Mouse (Mus musculus): Measurements from ENCODE around the gene Pacrg. TPM values are rescaled to one million over a fixed set of nuclear protein-coding genes. Genes with fewer than 3 reads are reported as not detected.

Pacrg gene
- total and polyA plus RNA-seq, 3 experiments = not detected

GRCm38 (mm10) chr17:10572436-10572835 is 267.7 kb downstream of the Pacrg start (continued):
- TF ChIP-seq JUN (IDR thresholded peaks at IDR 0.05; ENCODE audit: insufficient read depth, low read depth, low read length) (no peak), BHLHE40 (IDR thresholded peaks at IDR 0.05; ENCODE audit: low read depth, low read length) (no peak), ZC3H11A (IDR thresholded peaks at IDR 0.05; ENCODE audit: low read depth, low read length) (no peak)

- Histone ChIP-seq H3K4me1 (ENCODE audit: control insufficient read depth in 1 of 2, insufficient read depth in 2 of 2) (no peaks in the 10 kb centered on the region), H3K4me2 (ENCODE audit: insufficient read depth, low read depth, poor library complexity, severe bottlenecking) (no peak overlapping the region), H3K79me2 (replicated peaks; ENCODE audit: control insufficient read depth, extremely low read depth, insufficient read depth, poor library complexity, severe bottlenecking) (no peaks in the 10 kb centered on the region), H3K36me3 (replicated peaks in 1 of 2; ENCODE audit: control insufficient read depth in 1 of 2, insufficient read depth in 1 of 2, low read length in 1 of 2) (no peaks in the 10 kb centered on the region), H3K27me3 (replicated peaks) (no peaks in the 10 kb centered on the region), H3K9ac (ENCODE audit: insufficient read depth, low read depth) (no peak overlapping the region), H3K27ac (ENCODE audit: insufficient read depth, low read depth) (no peak overlapping the region), H3K9me3 (replicated peaks; ENCODE audit: low read length) (no peaks in the 10 kb centered on the region), H3K4me3 (replicated peaks in 1 of 3; ENCODE audit: low read depth in 2 of 3, low read length in 2 of 3, poor library complexity in 1 of 3) (no peak overlapping the region)
- in situ Hi-C loops (cut with MboI; ENCODE audit: low pct_ligation_motif_present, low pct_unique_long_range_greater_than_20kb, low sequenced_read_pairs) = no loop called here
- DNase-seq (ENCODE audit: extremely low read depth) = no peak
- no peak for TF ChIP-seq MEF2A (IDR thresholded peaks at IDR 0.05; ENCODE audit: borderline replicate concordance, low read depth, low read length)
- TF ChIP-seq RAD21 (IDR thresholded peaks at IDR 0.05; ENCODE audit: low read depth, low read length) = no peak
- no peak for TF ChIP-seq ZC3H11A (IDR thresholded peaks at IDR 0.05; ENCODE audit: low read depth, low read length)
- TF ChIP-seq USF2 (conservative IDR thresholded peaks at IDR 0.05; ENCODE audit: low read depth, low read length) = no peak
- TF ChIP-seq RCOR1 (conservative IDR thresholded peaks at IDR 0.05; ENCODE audit: low read depth, low read length) = no peak
- TF ChIP-seq GABPA (IDR thresholded peaks at IDR 0.05; ENCODE audit: insufficient replicate concordance, low read depth, low read length) = no peak
- no peak for TF ChIP-seq TCF12 (IDR thresholded peaks at IDR 0.05; ENCODE audit: low read depth, low read length)
- no peak for TF ChIP-seq ZMIZ1 (IDR thresholded peaks at IDR 0.05; ENCODE audit: low read depth, low read length)
- dilution Hi-C loops (cut with MboI; ENCODE audit: extremely low pct_ligation_motif_present, extremely low pct_unique_long_range_greater_than_20kb, low sequenced_read_pairs) = no loop called here
Measured at GRCm38 (mm10) chr17:10569270-10569669, 270.8 kb downstream of the Pacrg start.

GRCm38 (mm10) chr17:10567411-10567810 is 272.7 kb downstream of the Pacrg start:
- H3K27me3 ChIP-seq (replicated peaks) = no peaks in the 10 kb centered on the region
- dilution Hi-C loops (cut with MboI; ENCODE audit: extremely low pct_ligation_motif_present, extremely low pct_unique_long_range_greater_than_20kb, low sequenced_read_pairs) = no loop called here
- no peaks in the 10 kb centered on the region for H3K4me1 ChIP-seq (ENCODE audit: control insufficient read depth in 1 of 2, insufficient read depth in 2 of 2)
- no peaks in the 10 kb centered on the region for H3K9me3 ChIP-seq (replicated peaks; ENCODE audit: low read length)
- no peak overlapping the region for H3K4me2 ChIP-seq (ENCODE audit: insufficient read depth, low read depth, poor library complexity, severe bottlenecking)
- no peak for DNase-seq (ENCODE audit: extremely low read depth)
- no peak overlapping the region for H3K9ac ChIP-seq (ENCODE audit: insufficient read depth, low read depth)
- TF ChIP-seq USF1 (IDR thresholded peaks at IDR 0.05; ENCODE audit: low read depth, low read length) = no peak
- no peak for TF ChIP-seq GABPA (IDR thresholded peaks at IDR 0.05; ENCODE audit: insufficient replicate concordance, low read depth, low read length)
- no peak for TF ChIP-seq E2F4 (IDR thresholded peaks at IDR 0.05; ENCODE audit: insufficient replicate concordance, low read depth, low read length)
- no peak for TF ChIP-seq EP300 (IDR thresholded peaks at IDR 0.05; ENCODE audit: low read length)
- no peak for TF ChIP-seq NELFE (IDR thresholded peaks at IDR 0.05; ENCODE audit: low read depth, low read length)
- no peak for TF ChIP-seq CHD1 (IDR thresholded peaks at IDR 0.05; ENCODE audit: low read depth, low read length)
- no peak for TF ChIP-seq IRF4 (IDR thresholded peaks at IDR 0.05; ENCODE audit: low read depth, low read length)
- no peak for TF ChIP-seq ETS1 (conservative IDR thresholded peaks at IDR 0.05; ENCODE audit: low read depth, low read length)
- no peak for TF ChIP-seq NRF1 (IDR thresholded peaks at IDR 0.05; ENCODE audit: low read depth, low read length)
- no peak for TF ChIP-seq POLR2A (IDR thresholded peaks at IDR 0.05; ENCODE audit: low read depth, low read length)
- no peak for TF ChIP-seq ZMIZ1 (IDR thresholded peaks at IDR 0.05; ENCODE audit: low read depth, low read length)
- H3K27ac ChIP-seq (ENCODE audit: insufficient read depth, low read depth) = no peak overlapping the region
- H3K79me2 ChIP-seq (replicated peaks; ENCODE audit: control insufficient read depth, extremely low read depth, insufficient read depth, poor library complexity, severe bottlenecking) = no peaks in the 10 kb centered on the region
- no peaks in the 10 kb centered on the region for H3K36me3 ChIP-seq (replicated peaks in 1 of 2; ENCODE audit: control insufficient read depth in 1 of 2, insufficient read depth in 1 of 2, low read length in 1 of 2)
- in situ Hi-C loops (cut with MboI; ENCODE audit: low pct_ligation_motif_present, low pct_unique_long_range_greater_than_20kb, low sequenced_read_pairs) = no loop called here
- H3K4me3 ChIP-seq (replicated peaks in 1 of 3; ENCODE audit: low read depth in 2 of 3, low read length in 2 of 3, poor library complexity in 1 of 3) = no peak overlapping the region
